Mouse (Mus musculus): ENCODE data around the gene Armc10.

DNA sequence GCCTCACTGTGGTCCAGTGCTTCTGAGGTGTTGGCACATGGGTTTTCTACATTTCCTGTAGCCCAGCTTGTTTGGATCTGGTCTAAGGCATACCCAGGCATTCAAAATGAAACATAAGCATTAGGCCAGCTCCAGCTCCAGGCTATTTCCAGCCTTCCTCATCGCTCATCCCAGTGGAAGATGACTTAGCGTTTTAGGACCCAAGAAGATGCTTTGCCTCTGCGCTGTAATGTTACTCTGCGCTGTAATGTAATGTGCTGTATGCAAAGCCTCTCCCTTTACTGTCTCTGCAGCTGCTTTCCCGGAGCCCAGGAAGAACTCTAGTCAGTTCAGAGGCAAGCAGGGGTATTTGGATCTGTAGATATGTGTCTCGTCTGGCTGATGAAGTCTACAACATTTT lies 12.4 kb downstream of the Armc10 start:
- no peak for TF ChIP-seq POLR2A (IDR thresholded peaks at IDR 0.05; ENCODE audit: borderline replicate concordance, extremely low read depth, low read depth, low read length)
- TF ChIP-seq CTCF (IDR thresholded peaks at IDR 0.05; ENCODE audit: insufficient read depth, low read length) = no peak
